Mouse (Mus musculus) T-helper 1 cell (primary cell): Measurements from ENCODE around the gene Brap.
"Not testable (repeated sequence)": the region's sequence is repeated elsewhere in the genome, so short reads cannot be mapped to it uniquely, and the experiment has no call there.

Experiments used
- in situ Hi-C: fragments of 300-600 bp; cut with MboI, MseI; formaldehyde crosslinking; loops from one replicate; pipeline ENCODE4 v1.15.1; 2025; ENCODE audit warnings: high pct_unique_total_duplicates

Gene Brap

GRCm38 (mm10) chr5:121660059-121660896 lies at the start of gene Brap, which contains the start of gene Acad10:
Brap (plus strand) TSS chr5:121660563.
Acad10 (minus strand) TSS chr5:121660514.
- in situ Hi-C loops = no loop called here

GRCm38 (mm10) chr5:121612036-121612435 lies 48.3 kb upstream of the Brap start:
- in situ Hi-C loops = loop anchor here (10.0 kb wide), 1 partner anchor 1873 kb away; the partner anchor contains the start of genes Il31 and Lrrc43

GRCm38 (mm10) chr5:121614921-121615320 lies 45.4 kb upstream of the Brap start:
- in situ Hi-C loops = loop anchor here (10.0 kb wide), 1 partner anchor 1870 kb away; the partner anchor contains the start of genes Il31 and Lrrc43

- in situ Hi-C loops = loop anchor here (10.0 kb wide), 1 partner anchor 1866 kb away; the partner anchor contains the start of genes Il31 and Lrrc43
Measured at GRCm38 (mm10) chr5:121618592-121619513, 41.5 kb upstream of the Brap start, which contains the start of gene Acad12. Acad12 (minus strand) TSS chr5:121618938.

GRCm38 (mm10) chr5:121621102-121621501 lies 39.3 kb upstream of the Brap start:
- in situ Hi-C loops = no loop called here

- in situ Hi-C loops = no loop called here
Measured at GRCm38 (mm10) chr5:121623241-121623640, 37.1 kb upstream of the Brap start.

GRCm38 (mm10) chr5:121627871-121628270 lies 32.5 kb upstream of the Brap start:
- in situ Hi-C loops = no loop called here

- in situ Hi-C loops = not testable (repeated sequence)
Measured at GRCm38 (mm10) chr5:121631106-121631647, 29.2 kb upstream of the Brap start.

GRCm38 (mm10) chr5:121632804-121633203 lies 27.6 kb upstream of the Brap start:
- in situ Hi-C loops = no loop called here

GRCm38 (mm10) chr5:121634668-121635067 lies 25.7 kb upstream of the Brap start:
- in situ Hi-C loops = no loop called here

- in situ Hi-C loops = no loop called here
Measured at GRCm38 (mm10) chr5:121637296-121637695, 23.1 kb upstream of the Brap start.

GRCm38 (mm10) chr5:121639601-121640000 lies 20.8 kb upstream of the Brap start:
- in situ Hi-C loops = no loop called here

- in situ Hi-C loops = no loop called here
Measured at GRCm38 (mm10) chr5:121649134-121649533, 11.2 kb upstream of the Brap start.

- in situ Hi-C loops = no loop called here
Measured at GRCm38 (mm10) chr5:121654526-121654925, 5.8 kb upstream of the Brap start.

- in situ Hi-C loops = not testable (repeated sequence)
Measured at GRCm38 (mm10) chr5:121656866-121657265, 3.5 kb upstream of the Brap start.

GRCm38 (mm10) chr5:121657656-121658055 lies 2.7 kb upstream of the Brap start:
- in situ Hi-C loops = not testable (repeated sequence)

- in situ Hi-C loops = no loop called here
Measured at GRCm38 (mm10) chr5:121660897-121661254, 513 bp downstream of the Brap start.

GRCm38 (mm10) chr5:121661494-121661893 lies 1.1 kb downstream of the Brap start:
- in situ Hi-C loops = no loop called here

GRCm38 (mm10) chr5:121663456-121663855 lies 3.1 kb downstream of the Brap start:
- in situ Hi-C loops = no loop called here

- in situ Hi-C loops = no loop called here
Measured at GRCm38 (mm10) chr5:121664078-121664477, 3.7 kb downstream of the Brap start.

GRCm38 (mm10) chr5:121664971-121665370 lies 4.6 kb downstream of the Brap start:
- in situ Hi-C loops = no loop called here

- in situ Hi-C loops = no loop called here
Measured at GRCm38 (mm10) chr5:121667067-121667466, 6.7 kb downstream of the Brap start.
